Mouse (Mus musculus) forebrain, embryonic 12.5 days (tissue): ENCODE data around the gene Gm11444. TPM values are rescaled to one million over a fixed set of nuclear protein-coding genes. Genes with fewer than 3 reads are reported as not detected.
A peak's percentile ranks its signal among the peaks of the same experiment; 100 is the strongest.

ENCODE experiments used
- ATAC-seq: fragments of 200-750 bp; cut with Nextera tagmentation; 2 replicates; pipeline ENCODE4 v1.8.0; 2017; ENCODE audit warnings: moderate TSS enrichment; ENCODE audit not compliant: low FRiP score
- H3K27ac ChIP-seq: fragments of 300-500 bp; sonication (generic); 2 replicates; pipeline ENCODE4 v1.5.1; 2016; ENCODE audit warnings: mild to moderate bottlenecking
- H3K27me3 ChIP-seq: fragments of 300-500 bp; sonication (generic); 2 replicates; pipeline ENCODE4 v1.6.1; 2016; ENCODE audit warnings: mild to moderate bottlenecking
- H3K36me3 ChIP-seq: fragments of 300-500 bp; sonication (generic); replicated peaks from 2 replicates; pipeline ENCODE4 v1.6.1; 2016; ENCODE audit warnings: mild to moderate bottlenecking
- H3K4me1 ChIP-seq: fragments of 300-500 bp; sonication (generic); 2 replicates; pipeline ENCODE4 v1.6.1; 2016
- H3K4me2 ChIP-seq: fragments of 300-500 bp; sonication (generic); 2 replicates; pipeline ENCODE4 v1.6.1; 2016; ENCODE audit warnings: mild to moderate bottlenecking, moderate library complexity
- H3K4me3 ChIP-seq: fragments of 300-500 bp; sonication (generic); replicated peaks from 2 replicates; pipeline ENCODE4 v1.5.1; 2016; ENCODE audit warnings: mild to moderate bottlenecking
- H3K9ac ChIP-seq: fragments of 300-500 bp; sonication (generic); 2 replicates; pipeline ENCODE4 v1.6.1; 2016; ENCODE audit warnings: mild to moderate bottlenecking
- H3K9me3 ChIP-seq: fragments of 300-500 bp; sonication (generic); 2 replicates; pipeline ENCODE4 v1.6.1; 2016
- WGBS: fragments of 180-500 bp; shearing (Covaris S2); methylation state at CpG from one replicate; pipeline ENCODE4 v1.1.7; 2016; 5-methylcytosine and 5-hydroxymethylcytosine counted together
- polyA plus RNA-seq: library from polyadenylated mRNA; unstranded; fragments of >200 nt; fragmentation: Nextera tagmentation; extraction: Ambion mirVana; gene quantifications from 2 replicates; pipeline ENCODE4 v1.2.1, GENCODE M21; 2016

Gm11444 gene
- polyA plus RNA-seq, 1 experiment from 2014 or later = not detected

GRCm38 (mm10) chr11:85831656-85832230, 18.4 kb downstream of the Gm11444 start:
- Histone ChIP-seq H3K4me1 (peaks cover 48% of the 10 kb centered on the region), H3K27me3 (peaks cover 98% of the 10 kb centered on the region), H3K36me3 (no peaks in the 10 kb centered on the region), H3K9me3 (no peaks in the 10 kb centered on the region), H3K4me2 (peak overlapping the region; percentile 68), H3K4me3 (peak overlapping the region; percentile 44), H3K27ac (no peak overlapping the region), H3K9ac (no peak overlapping the region)
- no peak for ATAC-seq
- 1% methylated on average over 33 of the region's 33 CpGs for WGBS

- Histone ChIP-seq H3K9me3 (no peaks in the 10 kb centered on the region), H3K27me3 (peaks cover 98% of the 10 kb centered on the region), H3K27ac (no peak overlapping the region), H3K4me1 (peaks cover 48% of the 10 kb centered on the region), H3K4me3 (no peak overlapping the region), H3K9ac (no peak overlapping the region), H3K36me3 (no peaks in the 10 kb centered on the region), H3K4me2 (no peak overlapping the region)
- WGBS = under 1% methylated on average over 17 of the region's 17 CpGs
- ATAC-seq = no peak
Observed at GRCm38 (mm10) chr11:85830901-85831341, 19.2 kb downstream of the Gm11444 start.

GRCm38 (mm10) chr11:85829520-85830440, 20.4 kb downstream of the Gm11444 start:
- H3K9ac ChIP-seq = 0 out of 2 replicates have a peak overlapping the region, but pooled peaks have one; percentile 12
- H3K27me3 ChIP-seq = peaks cover 98% of the 10 kb centered on the region
- WGBS = under 1% methylated on average over 60 of the region's 61 CpGs
- peak overlapping the region; percentile 47 for H3K4me2 ChIP-seq
- H3K27ac ChIP-seq = no peak overlapping the region
- H3K4me3 ChIP-seq = peak overlapping the region; percentile 31
- ATAC-seq = no peak
- H3K9me3 ChIP-seq = no peaks in the 10 kb centered on the region
- peaks cover 48% of the 10 kb centered on the region for H3K4me1 ChIP-seq
- H3K36me3 ChIP-seq = no peaks in the 10 kb centered on the region

- Histone ChIP-seq H3K36me3 (no peaks in the 10 kb centered on the region), H3K4me1 (peaks cover 48% of the 10 kb centered on the region), H3K9me3 (no peaks in the 10 kb centered on the region), H3K27me3 (peaks cover 98% of the 10 kb centered on the region), H3K9ac (no peak overlapping the region), H3K4me2 (peak overlapping the region; percentile 13; the same call in 1 of the 2 replicates), H3K27ac (no peak overlapping the region), H3K4me3 (0 out of 2 replicates have a peak overlapping the region, but pooled peaks have one; percentile 2)
- no peak for ATAC-seq
- 5% methylated on average over 38 of the region's 38 CpGs for WGBS
Observed at GRCm38 (mm10) chr11:85828691-85829519, 21.2 kb downstream of the Gm11444 start.

GRCm38 (mm10) chr11:85827342-85827741, 22.8 kb downstream of the Gm11444 start:
- 7% methylated on average over 9 of the region's 9 CpGs for WGBS
- no peaks in the 10 kb centered on the region for H3K36me3 ChIP-seq
- no peaks in the 10 kb centered on the region for H3K9me3 ChIP-seq

GRCm38 (mm10) chr11:85825823-85826222, 24.3 kb downstream of the Gm11444 start:
- ATAC-seq = no peak
- H3K36me3 ChIP-seq = no peaks in the 10 kb centered on the region
- H3K4me2 ChIP-seq = no peak overlapping the region
- H3K27ac ChIP-seq = no peak overlapping the region
- H3K9ac ChIP-seq = no peak overlapping the region
- H3K4me1 ChIP-seq = peaks cover 26% of the 10 kb centered on the region
- peaks cover 98% of the 10 kb centered on the region for H3K27me3 ChIP-seq
- no peaks in the 10 kb centered on the region for H3K9me3 ChIP-seq
- 77% methylated on average over 7 of the region's 7 CpGs for WGBS
- no peak overlapping the region for H3K4me3 ChIP-seq

More at GRCm38 (mm10) chr11:85827342-85827741, 22.8 kb downstream of the Gm11444 start:
- Histone ChIP-seq H3K4me2 (no peak overlapping the region), H3K9ac (no peak overlapping the region), H3K27ac (no peak overlapping the region), H3K4me1 (peaks cover 37% of the 10 kb centered on the region), H3K4me3 (no peak overlapping the region), H3K27me3 (peaks cover 99% of the 10 kb centered on the region)
- no peak for ATAC-seq

- H3K4me1 ChIP-seq = peaks cover 19% of the 10 kb centered on the region
- H3K27me3 ChIP-seq = peaks cover 98% of the 10 kb centered on the region
- H3K9me3 ChIP-seq = no peaks in the 10 kb centered on the region
- no peak overlapping the region for H3K4me3 ChIP-seq
- 60% methylated on average over 10 of the region's 10 CpGs for WGBS
- H3K9ac ChIP-seq = no peak overlapping the region
- H3K36me3 ChIP-seq = no peaks in the 10 kb centered on the region
- H3K27ac ChIP-seq = no peak overlapping the region
- ATAC-seq = no peak
- H3K4me2 ChIP-seq = no peak overlapping the region
Observed at GRCm38 (mm10) chr11:85825031-85825430, 25.1 kb downstream of the Gm11444 start.

GRCm38 (mm10) chr11:85823794-85824193, 26.3 kb downstream of the Gm11444 start:
- Histone ChIP-seq H3K27me3 (peaks cover 97% of the 10 kb centered on the region), H3K4me2 (no peak overlapping the region), H3K4me1 (peaks cover 7% of the 10 kb centered on the region; the same call in 1 of the 2 replicates), H3K4me3 (no peak overlapping the region), H3K9me3 (no peaks in the 10 kb centered on the region), H3K27ac (no peak overlapping the region), H3K9ac (no peak overlapping the region), H3K36me3 (no peaks in the 10 kb centered on the region)
- no peak for ATAC-seq
- WGBS = 89% methylated on average over 4 of the region's 4 CpGs

- 12% methylated on average over 6 of the region's 6 CpGs for WGBS
- H3K4me2 ChIP-seq = no peak overlapping the region
- no peak overlapping the region for H3K9ac ChIP-seq
- H3K27me3 ChIP-seq = peaks cover 97% of the 10 kb centered on the region
- H3K36me3 ChIP-seq = no peaks in the 10 kb centered on the region
- H3K4me1 ChIP-seq = peaks cover 6% of the 10 kb centered on the region; the same call in 1 of the 2 replicates
- H3K9me3 ChIP-seq = no peaks in the 10 kb centered on the region
- H3K4me3 ChIP-seq = no peak overlapping the region
- no peak for ATAC-seq
- no peak overlapping the region for H3K27ac ChIP-seq
Observed at GRCm38 (mm10) chr11:85823181-85823580, 27.0 kb downstream of the Gm11444 start.

GRCm38 (mm10) chr11:85821659-85822058, 28.5 kb downstream of the Gm11444 start:
- no peaks in the 10 kb centered on the region for H3K9me3 ChIP-seq
- ATAC-seq = no peak
- H3K4me3 ChIP-seq = no peak overlapping the region
- no peaks in the 10 kb centered on the region for H3K36me3 ChIP-seq
- no peak overlapping the region for H3K4me2 ChIP-seq
- no peaks in the 10 kb centered on the region for H3K4me1 ChIP-seq
- H3K9ac ChIP-seq = no peak overlapping the region
- H3K27ac ChIP-seq = no peak overlapping the region
- WGBS = 78% methylated on average over 9 of the region's 9 CpGs
- H3K27me3 ChIP-seq = peaks cover 96% of the 10 kb centered on the region

GRCm38 (mm10) chr11:85820959-85821358, 29.2 kb downstream of the Gm11444 start:
- Histone ChIP-seq H3K27ac (no peak overlapping the region), H3K27me3 (peaks cover 96% of the 10 kb centered on the region)
- WGBS = 83% methylated on average over 3 of the region's 3 CpGs

GRCm38 (mm10) chr11:85818401-85818800, 31.7 kb downstream of the Gm11444 start:
- no peak for ATAC-seq
- no peak overlapping the region for H3K4me3 ChIP-seq
- no peak overlapping the region for H3K9ac ChIP-seq
- H3K27ac ChIP-seq = no peak overlapping the region
- no peaks in the 10 kb centered on the region for H3K36me3 ChIP-seq
- peaks cover 95% of the 10 kb centered on the region for H3K27me3 ChIP-seq
- 73% methylated on average over 3 of the region's 3 CpGs for WGBS
- no peaks in the 10 kb centered on the region for H3K9me3 ChIP-seq
- H3K4me2 ChIP-seq = no peak overlapping the region
- H3K4me1 ChIP-seq = peaks cover 6% of the 10 kb centered on the region

More at GRCm38 (mm10) chr11:85820959-85821358, 29.2 kb downstream of the Gm11444 start:
- H3K4me1 ChIP-seq = no peaks in the 10 kb centered on the region
- H3K9me3 ChIP-seq = no peaks in the 10 kb centered on the region
- H3K4me3 ChIP-seq = no peak overlapping the region
- no peak overlapping the region for H3K4me2 ChIP-seq
- no peaks in the 10 kb centered on the region for H3K36me3 ChIP-seq
- no peak overlapping the region for H3K9ac ChIP-seq
- ATAC-seq = no peak
